Mouse (Mus musculus) myocyte (in vitro differentiated cells): Measurements from ENCODE around the gene Mrpl42.

Experiments used
- CEBPB ChIP-seq: IDR thresholded peaks from 2 replicates; pipeline ENCODE4 v1.6.1; 2011; ENCODE audit warnings: mild to moderate bottlenecking, moderate library complexity; ENCODE audit not compliant: poor library complexity, insufficient read depth, severe bottlenecking
- E2F4 ChIP-seq: IDR thresholded peaks from one replicate; pipeline ENCODE4 v1.6.1; 2011; ENCODE audit warnings: mild to moderate bottlenecking, control low read depth, moderate library complexity; ENCODE audit not compliant: insufficient read depth
- MAX ChIP-seq: IDR thresholded peaks from one replicate; pipeline ENCODE4 v1.6.1; 2011; ENCODE audit warnings: low read depth, mild to moderate bottlenecking, control low read depth
- MYOD1 ChIP-seq, 3 experiments: IDR thresholded peaks; one replicate each; pipeline ENCODE4 v1.6.1; 2011; ENCODE audit warnings: control low read depth in 2 of 3, low read depth in 2 of 3, mild to moderate bottlenecking in 2 of 3, moderate library complexity in 1 of 3; ENCODE audit not compliant: insufficient read length in 2 of 3, control insufficient read depth in 1 of 3
- MYOG ChIP-seq, 3 experiments: IDR thresholded peaks; one replicate each; pipeline ENCODE4 v1.6.1; 2011; ENCODE audit warnings: control low read depth in 2 of 3, low read depth in 2 of 3, mild to moderate bottlenecking in 2 of 3; ENCODE audit not compliant: insufficient read length in 2 of 3, control insufficient read depth in 1 of 3, insufficient read depth in 1 of 3
- POLR2A ChIP-seq: IDR thresholded peaks from one replicate; pipeline ENCODE4 v1.6.1; 2011; ENCODE audit warnings: low read depth, mild to moderate bottlenecking, control low read depth, moderate library complexity; ENCODE audit not compliant: insufficient read length
- POLR2AphosphoS2 ChIP-seq: IDR thresholded peaks from one replicate; pipeline ENCODE4 v1.6.1; 2011; ENCODE audit warnings: low read depth, control low read depth; ENCODE audit not compliant: insufficient read length
- REST ChIP-seq: IDR thresholded peaks from one replicate; pipeline ENCODE4 v1.6.1; 2011; ENCODE audit warnings: mild to moderate bottlenecking, control low read depth, moderate library complexity; ENCODE audit not compliant: insufficient read depth, insufficient read length
- TCF12 ChIP-seq: IDR thresholded peaks from one replicate; pipeline ENCODE4 v1.6.1; 2011; ENCODE audit warnings: mild to moderate bottlenecking, control low read depth; ENCODE audit not compliant: poor library complexity, insufficient read depth, severe bottlenecking
- USF1 ChIP-seq: IDR thresholded peaks from one replicate; pipeline ENCODE4 v1.6.1; 2011; ENCODE audit warnings: low read depth, mild to moderate bottlenecking, control low read depth, moderate library complexity

DNA sequence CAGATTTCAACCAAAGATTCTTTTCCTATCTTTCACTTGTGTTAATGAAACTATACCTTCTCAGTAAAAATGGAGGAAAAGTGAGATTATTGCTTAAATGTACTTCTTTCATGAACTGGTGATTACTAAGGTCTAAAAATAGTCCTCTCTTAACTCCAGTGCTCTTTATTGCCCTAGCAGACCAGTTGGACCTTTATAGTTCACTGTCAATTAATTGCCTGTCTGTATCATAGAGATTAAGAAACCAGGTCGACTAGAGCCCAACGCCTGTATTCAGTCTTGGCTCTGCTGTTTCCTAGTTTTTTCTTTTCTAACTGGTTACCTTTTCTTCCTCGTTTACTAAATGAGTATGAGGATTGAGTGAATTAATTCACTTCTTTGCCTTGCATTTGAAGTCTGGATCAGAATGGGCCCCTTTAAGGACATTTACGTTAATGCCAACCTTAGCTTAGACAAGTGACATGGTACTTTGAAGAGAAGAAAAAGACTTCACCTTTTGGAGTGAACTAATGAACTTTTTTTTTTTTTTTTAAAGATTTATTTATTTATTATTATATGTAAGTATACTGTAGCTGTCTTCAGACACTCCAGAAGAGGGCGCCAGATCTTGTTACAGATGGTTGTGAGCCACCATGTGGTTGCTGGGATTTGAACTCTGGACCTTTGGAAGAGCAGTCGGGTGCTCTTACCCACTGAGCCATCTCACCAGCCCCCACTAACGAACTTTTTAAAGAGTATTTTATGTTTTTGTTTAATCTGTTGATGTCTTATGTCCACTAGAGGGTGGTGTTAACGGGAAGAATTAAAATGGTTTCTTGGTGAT is 33.9 kb upstream of the Mrpl42 start:
- TF ChIP-seq MAX = no peak
- no peak for TF ChIP-seq POLR2A
- no peak for TF ChIP-seq E2F4
- TF ChIP-seq POLR2AphosphoS2 = no peak
- no peak for TF ChIP-seq USF1
- TF ChIP-seq TCF12 = no peak
- no peak for TF ChIP-seq CEBPB
- no peak for TF ChIP-seq MYOG (IDR thresholded peaks at IDR 0.05; ENCODE audit: control insufficient read depth in 1 of 3, insufficient read depth in 1 of 3, insufficient read length in 2 of 3, low read depth in 2 of 3)
- no peak for TF ChIP-seq REST
- TF ChIP-seq MYOD1 (IDR thresholded peaks at IDR 0.05; ENCODE audit: control insufficient read depth in 1 of 3, insufficient read length in 2 of 3, low read depth in 2 of 3) = no peak
